Mouse (Mus musculus) brain, embryonic 14.5 days (tissue): ENCODE results near the gene Dab1.

Source experiments
- CTCF ChIP-seq: fragments of 200-500 bp; IDR thresholded peaks from 2 replicates; pipeline ENCODE4 v1.5.1; 2012; ENCODE audit warnings: inconsistent platforms, mild to moderate bottlenecking, moderate library complexity, borderline replicate concordance; ENCODE audit not compliant: insufficient read depth, insufficient read length; ENCODE audit errors: extremely low read depth
- POLR2A ChIP-seq: fragments of 200-500 bp; IDR thresholded peaks from 2 replicates; pipeline ENCODE4 v1.6.1; 2012; ENCODE audit warnings: mild to moderate bottlenecking, inconsistent platforms, borderline replicate concordance; ENCODE audit not compliant: poor library complexity, insufficient read depth, insufficient read length, severe bottlenecking; ENCODE audit errors: extremely low read depth

- no peak for TF ChIP-seq CTCF
- no peak for TF ChIP-seq POLR2A
Measured at GRCm38 (mm10) chr4:104220099-104220498, 600.9 kb downstream of the Dab1 start.
